Mouse (Mus musculus) lung, embryonic 14.5 days (tissue): ENCODE measurements around the gene Vrk2. TPM values are rescaled to one million over a fixed set of nuclear protein-coding genes. Genes with fewer than 3 reads are reported as not detected.
A peak's percentile ranks its signal among the peaks of the same experiment; 100 is the strongest.

Experiments used
- ATAC-seq: fragments of 200-750 bp; cut with Nextera tagmentation; 2 replicates; pipeline ENCODE4 v1.8.0; 2017; ENCODE audit warnings: mild to moderate bottlenecking, moderate TSS enrichment, moderate library complexity; ENCODE audit not compliant: insufficient read depth
- DNase-seq: peaks from one replicate; pipeline ENCODE4 v3.0.0-alpha.2; 2015
- H3K27ac ChIP-seq: fragments of 300-500 bp; sonication (generic); 2 replicates; pipeline ENCODE4 v1.5.1; 2014; ENCODE audit warnings: low read depth, mild to moderate bottlenecking, moderate library complexity
- H3K27me3 ChIP-seq: fragments of 300-500 bp; sonication (generic); 2 replicates; pipeline ENCODE4 v1.6.1; 2014; ENCODE audit warnings: low read length, control low read depth; ENCODE audit not compliant: insufficient read depth
- H3K36me3 ChIP-seq: fragments of 300-500 bp; sonication (generic); 2 replicates; pipeline ENCODE4 v1.6.1; 2014; ENCODE audit warnings: control low read depth; ENCODE audit not compliant: insufficient read depth
- H3K4me1 ChIP-seq: fragments of 300-500 bp; sonication (generic); 2 replicates; pipeline ENCODE4 v1.6.1; 2014; ENCODE audit warnings: antibody characterized with exemption, control low read depth; ENCODE audit not compliant: insufficient read depth
- H3K4me2 ChIP-seq: fragments of 300-500 bp; sonication (generic); 2 replicates; pipeline ENCODE4 v1.6.1; 2014; ENCODE audit warnings: mild to moderate bottlenecking
- H3K4me3 ChIP-seq: fragments of 300-500 bp; sonication (generic); 2 replicates; pipeline ENCODE4 v1.5.1; 2014; ENCODE audit warnings: low read depth, low read length
- H3K9ac ChIP-seq: fragments of 300-500 bp; sonication (generic); 2 replicates; pipeline ENCODE4 v1.6.1; 2014
- H3K9me3 ChIP-seq: fragments of 300-500 bp; sonication (generic); 2 replicates; pipeline ENCODE4 v1.6.1; 2016; ENCODE audit warnings: low read depth, low read length, control low read depth
- CTCF ChIP-seq: IDR thresholded peaks from 2 replicates; pipeline ENCODE4 v1.5.1; 2016; ENCODE audit warnings: antibody characterized with exemption, low read depth
- WGBS: fragments of 180-500 bp; shearing (Covaris S2); extraction: QIAGEN DNeasy Blood & Tissue Kit; methylation state at CpG from one replicate; pipeline ENCODE4 v1.1.7; 2014; 5-methylcytosine and 5-hydroxymethylcytosine counted together
- polyA plus RNA-seq: library from polyadenylated mRNA; unstranded; fragments of >200 nt; fragmentation: Nextera tagmentation; extraction: Ambion mirVana; gene quantifications from 2 replicates; pipeline ENCODE4 v1.2.1, GENCODE M21; 2014

Vrk2 gene
- polyA plus RNA-seq, result 26.4 and 27.1 TPM in 2 replicates

GRCm38 (mm10) chr11:26593061-26594059, at the start of gene Vrk2, which contains the start of gene Gm6899:
TSS of gene Vrk2 (minus strand) at chr11:26593999.
TSS of gene Gm6899 (plus strand) at chr11:26593241.
- peak; percentile 37 for TF ChIP-seq CTCF
- H3K9ac ChIP-seq, result peak within 1 kb of the TSS; percentile 88
- peak within 1 kb of the TSS; percentile 61 for H3K4me2 ChIP-seq
- H3K27ac ChIP-seq, result peak within 1 kb of the TSS; percentile 85
- no peaks in the 10 kb centered on the region for H3K27me3 ChIP-seq
- peak within 1 kb of the TSS; percentile 70 for H3K4me3 ChIP-seq
- H3K9me3 ChIP-seq, result no peaks in the 10 kb centered on the region
- WGBS, result under 1% methylated on average over 60 of the region's 60 CpGs
- no peaks in the 10 kb centered on the region for H3K4me1 ChIP-seq
- 0 out of 2 replicates have a peak, but pooled peaks cover 4% of the 10 kb centered on the region for H3K36me3 ChIP-seq
- DNase-seq, result peak; percentile 93
- ATAC-seq, result peak; percentile 100

GRCm38 (mm10) chr11:26642141-26642540, 48.3 kb upstream of the Vrk2 start:
- no peak for ATAC-seq
- no peak overlapping the region for H3K4me2 ChIP-seq

GRCm38 (mm10) chr11:26640314-26640785, 46.6 kb upstream of the Vrk2 start:
- WGBS, result 71% methylated on average over 8 of the region's 8 CpGs
- ATAC-seq, result no peak
- Histone ChIP-seq H3K9me3 (no peaks in the 10 kb centered on the region), H3K36me3 (no peaks in the 10 kb centered on the region), H3K9ac (no peak overlapping the region), H3K27ac (no peak overlapping the region), H3K4me3 (no peak overlapping the region), H3K4me1 (no peaks in the 10 kb centered on the region), H3K27me3 (no peaks in the 10 kb centered on the region), H3K4me2 (no peak overlapping the region)
- peak; percentile 3 for DNase-seq
- TF ChIP-seq CTCF, result no peak

More at GRCm38 (mm10) chr11:26642141-26642540, 48.3 kb upstream of the Vrk2 start:
- WGBS, result 89% methylated on average over 1 of the region's 1 CpGs
- Histone ChIP-seq H3K36me3 (no peaks in the 10 kb centered on the region), H3K4me3 (no peak overlapping the region), H3K27me3 (no peaks in the 10 kb centered on the region), H3K27ac (no peak overlapping the region), H3K9ac (no peak overlapping the region), H3K9me3 (no peaks in the 10 kb centered on the region), H3K4me1 (no peaks in the 10 kb centered on the region)
- TF ChIP-seq CTCF, result no peak
- DNase-seq, result no peak

- Histone ChIP-seq H3K27ac (no peak overlapping the region), H3K4me2 (no peak overlapping the region), H3K9me3 (no peaks in the 10 kb centered on the region), H3K9ac (no peak overlapping the region), H3K27me3 (no peaks in the 10 kb centered on the region), H3K4me3 (no peak overlapping the region), H3K4me1 (no peaks in the 10 kb centered on the region), H3K36me3 (no peaks in the 10 kb centered on the region)
- WGBS, result 56% methylated on average over 1 of the region's 1 CpGs
- TF ChIP-seq CTCF, result no peak
- ATAC-seq (no peak), DNase-seq (no peak)
These were observed 42.4 kb upstream of the Vrk2 start for GRCm38 (mm10) chr11:26636239-26636638.

GRCm38 (mm10) chr11:26622727-26623126, 28.9 kb upstream of the Vrk2 start:
- Histone ChIP-seq H3K36me3 (no peaks in the 10 kb centered on the region), H3K9ac (no peak overlapping the region), H3K9me3 (no peaks in the 10 kb centered on the region), H3K27ac (no peak overlapping the region), H3K4me1 (no peaks in the 10 kb centered on the region), H3K4me2 (no peak overlapping the region), H3K4me3 (no peak overlapping the region), H3K27me3 (no peaks in the 10 kb centered on the region)
- DNase-seq, result no peak
- WGBS, result 80% methylated on average over 5 of the region's 5 CpGs
- no peak for TF ChIP-seq CTCF
- ATAC-seq, result no peak

GRCm38 (mm10) chr11:26618475-26619223, 24.9 kb upstream of the Vrk2 start:
- H3K27me3 ChIP-seq, result no peaks in the 10 kb centered on the region
- no peak overlapping the region for H3K4me2 ChIP-seq
- no peak overlapping the region for H3K4me3 ChIP-seq
- TF ChIP-seq CTCF, result no peak
- no peaks in the 10 kb centered on the region for H3K4me1 ChIP-seq
- no peak overlapping the region for H3K27ac ChIP-seq
- no peaks in the 10 kb centered on the region for H3K9me3 ChIP-seq
- no peak for DNase-seq
- no peaks in the 10 kb centered on the region for H3K36me3 ChIP-seq
- WGBS, result 82% methylated on average over 2 of the region's 2 CpGs
- H3K9ac ChIP-seq, result no peak overlapping the region
- ATAC-seq, result no peak
